Mouse (Mus musculus): ENCODE measurements around the gene Agbl4. TPM values are rescaled to one million over a fixed set of nuclear protein-coding genes. Genes with fewer than 3 reads are reported as not detected.

Gene Agbl4
- polyA plus RNA-seq, 1 experiment: not detected

GRCm38 (mm10) chr4:111580239-111580638, 1182.8 kb downstream of the Agbl4 start:
- H3K4me3 ChIP-seq: no peak overlapping the region
- TF ChIP-seq SRF (IDR thresholded peaks at IDR 0.05; ENCODE audit: control insufficient read depth, insufficient read length, low read depth): no peak
- TF ChIP-seq MYOG (IDR thresholded peaks at IDR 0.05; ENCODE audit: control insufficient read depth in 1 of 3, insufficient read depth in 1 of 3, insufficient read length in 2 of 3, low read depth in 2 of 3): no peak
- no peak for TF ChIP-seq USF1 (IDR thresholded peaks at IDR 0.05; ENCODE audit: low read depth)
- no peak for TF ChIP-seq TCF3 (IDR thresholded peaks at IDR 0.05; ENCODE audit: insufficient read length, low read depth)
- TF ChIP-seq POLR2A (IDR thresholded peaks at IDR 0.05; ENCODE audit: insufficient read length, low read depth): no peak
- TF ChIP-seq E2F4 (IDR thresholded peaks at IDR 0.05; ENCODE audit: insufficient read depth): no peak
- no peak for TF ChIP-seq REST (IDR thresholded peaks at IDR 0.05; ENCODE audit: insufficient read depth, insufficient read length)
- H3K27me3 ChIP-seq (ENCODE audit: control insufficient read depth, insufficient read depth, insufficient read length): no peaks in the 10 kb centered on the region
- no peaks in the 10 kb centered on the region for H3K79me2 ChIP-seq (ENCODE audit: control insufficient read depth, insufficient read depth)
- no peaks in the 10 kb centered on the region for H3K36me3 ChIP-seq (ENCODE audit: control insufficient read depth, insufficient read depth)
- H3ac ChIP-seq (ENCODE audit: control insufficient read depth, insufficient read length): no peak overlapping the region
- no peak overlapping the region for H3K4me2 ChIP-seq (ENCODE audit: low read depth)

GRCm38 (mm10) chr4:111583562-111584237, 1186.2 kb downstream of the Agbl4 start:
- no peak overlapping the region for H3ac ChIP-seq (ENCODE audit: control insufficient read depth, insufficient read length)
- no peaks in the 10 kb centered on the region for H3K36me3 ChIP-seq (ENCODE audit: control insufficient read depth, insufficient read depth)
- no peak overlapping the region for H3K4me3 ChIP-seq
- no peak for TF ChIP-seq MAX (IDR thresholded peaks at IDR 0.05; ENCODE audit: low read depth)
- no peak for TF ChIP-seq TCF3 (IDR thresholded peaks at IDR 0.05; ENCODE audit: insufficient read length, low read depth)
- TF ChIP-seq MYOG (IDR thresholded peaks at IDR 0.05; ENCODE audit: control insufficient read depth in 1 of 3, insufficient read depth in 1 of 3, insufficient read length in 2 of 3, low read depth in 2 of 3): no peak
- TF ChIP-seq POLR2AphosphoS2 (IDR thresholded peaks at IDR 0.05; ENCODE audit: insufficient read length, low read depth): no peak
- H3K79me2 ChIP-seq (ENCODE audit: control insufficient read depth, insufficient read depth): no peaks in the 10 kb centered on the region
- H3K27me3 ChIP-seq (ENCODE audit: control insufficient read depth, insufficient read depth, insufficient read length): no peaks in the 10 kb centered on the region
- no peak overlapping the region for H3K4me2 ChIP-seq (ENCODE audit: low read depth)

GRCm38 (mm10) chr4:111584286-111584685, 1186.8 kb downstream of the Agbl4 start:
- Histone ChIP-seq H3K4me3 (no peak overlapping the region), H3ac (ENCODE audit: control insufficient read depth, insufficient read length) (no peak overlapping the region), H3K36me3 (ENCODE audit: control insufficient read depth, insufficient read depth) (no peaks in the 10 kb centered on the region), H3K27me3 (ENCODE audit: control insufficient read depth, insufficient read depth, insufficient read length) (no peaks in the 10 kb centered on the region), H3K4me2 (ENCODE audit: low read depth) (no peak overlapping the region), H3K79me2 (ENCODE audit: control insufficient read depth, insufficient read depth) (no peaks in the 10 kb centered on the region)
- no peak for TF ChIP-seq CEBPB (IDR thresholded peaks at IDR 0.05; ENCODE audit: insufficient read depth, poor library complexity, severe bottlenecking)
- no peak for TF ChIP-seq MAX (IDR thresholded peaks at IDR 0.05; ENCODE audit: low read depth)
- TF ChIP-seq SRF (IDR thresholded peaks at IDR 0.05; ENCODE audit: control insufficient read depth, insufficient read length, low read depth): no peak
- TF ChIP-seq TCF3 (IDR thresholded peaks at IDR 0.05; ENCODE audit: insufficient read length, low read depth): no peak
- TF ChIP-seq TCF12 (IDR thresholded peaks at IDR 0.05; ENCODE audit: insufficient read depth, poor library complexity, severe bottlenecking): no peak
- no peak for TF ChIP-seq POLR2AphosphoS2 (IDR thresholded peaks at IDR 0.05; ENCODE audit: insufficient read length, low read depth)
- TF ChIP-seq E2F4 (IDR thresholded peaks at IDR 0.05; ENCODE audit: insufficient read depth): no peak
- no peak for TF ChIP-seq REST (IDR thresholded peaks at IDR 0.05; ENCODE audit: insufficient read depth, insufficient read length)
- no peak for TF ChIP-seq POLR2A (IDR thresholded peaks at IDR 0.05; ENCODE audit: insufficient read length, low read depth)
- no peak for TF ChIP-seq MYOD1 (IDR thresholded peaks at IDR 0.05; ENCODE audit: control insufficient read depth in 1 of 3, insufficient read length in 2 of 3, low read depth in 2 of 3)
- no peak for TF ChIP-seq MYOG (IDR thresholded peaks at IDR 0.05; ENCODE audit: control insufficient read depth in 1 of 3, insufficient read depth in 1 of 3, insufficient read length in 2 of 3, low read depth in 2 of 3)
- no peak for TF ChIP-seq USF1 (IDR thresholded peaks at IDR 0.05; ENCODE audit: low read depth)

GRCm38 (mm10) chr4:111588211-111588610, 1190.8 kb downstream of the Agbl4 start:
- H3K36me3 ChIP-seq (ENCODE audit: control insufficient read depth, insufficient read depth): no peaks in the 10 kb centered on the region
- no peak for TF ChIP-seq MYOG (IDR thresholded peaks at IDR 0.05; ENCODE audit: control insufficient read depth in 1 of 3, insufficient read depth in 1 of 3, insufficient read length in 2 of 3, low read depth in 2 of 3)
- TF ChIP-seq MYOD1 (IDR thresholded peaks at IDR 0.05; ENCODE audit: control insufficient read depth in 1 of 3, insufficient read length in 2 of 3, low read depth in 2 of 3): no peak
- no peak for TF ChIP-seq MAX (IDR thresholded peaks at IDR 0.05; ENCODE audit: low read depth)
- TF ChIP-seq POLR2AphosphoS2 (IDR thresholded peaks at IDR 0.05; ENCODE audit: insufficient read length, low read depth): no peak
- TF ChIP-seq E2F4 (IDR thresholded peaks at IDR 0.05; ENCODE audit: insufficient read depth): no peak
- no peak for TF ChIP-seq POLR2A (IDR thresholded peaks at IDR 0.05; ENCODE audit: insufficient read length, low read depth)
- no peak for TF ChIP-seq TCF3 (IDR thresholded peaks at IDR 0.05; ENCODE audit: insufficient read length, low read depth)
- TF ChIP-seq REST (IDR thresholded peaks at IDR 0.05; ENCODE audit: insufficient read depth, insufficient read length): no peak
- TF ChIP-seq TCF12 (IDR thresholded peaks at IDR 0.05; ENCODE audit: insufficient read depth, poor library complexity, severe bottlenecking): no peak
- no peak for TF ChIP-seq SRF (IDR thresholded peaks at IDR 0.05; ENCODE audit: control insufficient read depth, insufficient read length, low read depth)
- TF ChIP-seq USF1 (IDR thresholded peaks at IDR 0.05; ENCODE audit: low read depth): no peak
- no peaks in the 10 kb centered on the region for H3K27me3 ChIP-seq (ENCODE audit: control insufficient read depth, insufficient read depth, insufficient read length)
- no peak overlapping the region for H3ac ChIP-seq (ENCODE audit: control insufficient read depth, insufficient read length)
- H3K4me2 ChIP-seq (ENCODE audit: low read depth): no peak overlapping the region
- no peaks in the 10 kb centered on the region for H3K79me2 ChIP-seq (ENCODE audit: control insufficient read depth, insufficient read depth)
- no peak overlapping the region for H3K4me3 ChIP-seq
